Mouse (Mus musculus) midbrain, embryonic 16.5 days (tissue): ENCODE data around the gene Ackr1. TPM values are rescaled to one million over a fixed set of nuclear protein-coding genes. Genes with fewer than 3 reads are reported as not detected.

ENCODE experiments used
- ATAC-seq: fragments of 200-750 bp; cut with Nextera tagmentation; 2 replicates; pipeline ENCODE4 v1.8.0; 2017; ENCODE audit warnings: moderate TSS enrichment
- H3K27ac ChIP-seq: fragments of 300-500 bp; sonication (generic); 2 replicates; pipeline ENCODE4 v1.5.1; 2014; ENCODE audit warnings: mild to moderate bottlenecking, low read length, mixed read lengths
- H3K27me3 ChIP-seq: fragments of 300-500 bp; sonication (generic); 2 replicates; pipeline ENCODE4 v1.6.1; 2014; ENCODE audit warnings: low read depth, low read length, mixed read lengths; ENCODE audit not compliant: control insufficient read depth, insufficient read depth
- H3K36me3 ChIP-seq: fragments of 300-500 bp; sonication (generic); 2 replicates; pipeline ENCODE4 v1.6.1; 2014; ENCODE audit warnings: mild to moderate bottlenecking, low read length, moderate library complexity, mixed read lengths; ENCODE audit not compliant: control insufficient read depth, insufficient read depth
- H3K4me1 ChIP-seq: fragments of 300-500 bp; sonication (generic); 2 replicates; pipeline ENCODE4 v1.6.1; 2014; ENCODE audit warnings: mild to moderate bottlenecking, low read length, mixed read lengths; ENCODE audit not compliant: control insufficient read depth, insufficient read depth
- H3K4me2 ChIP-seq: fragments of 300-500 bp; sonication (generic); 2 replicates; pipeline ENCODE4 v1.6.1; 2014; ENCODE audit warnings: mild to moderate bottlenecking, low read length, mixed read lengths
- H3K4me3 ChIP-seq: fragments of 300-500 bp; sonication (generic); 2 replicates; pipeline ENCODE4 v1.5.1; 2014; ENCODE audit warnings: low read depth, mild to moderate bottlenecking, low read length, moderate library complexity, mixed read lengths
- H3K9ac ChIP-seq: fragments of 300-500 bp; sonication (generic); 2 replicates; pipeline ENCODE4 v1.6.1; 2014; ENCODE audit warnings: low read depth, low read length, mixed read lengths
- H3K9me3 ChIP-seq: fragments of 300-500 bp; sonication (generic); replicated peaks from 2 replicates; pipeline ENCODE4 v1.6.1; 2014; ENCODE audit warnings: mild to moderate bottlenecking, low read length, mixed read lengths; ENCODE audit not compliant: control insufficient read depth, poor library complexity, severe bottlenecking
- WGBS: fragments of 180-500 bp; shearing (Covaris S2); extraction: QIAGEN DNeasy Blood & Tissue Kit; methylation state at CpG from one replicate; pipeline ENCODE4 v1.1.7; 2014; 5-methylcytosine and 5-hydroxymethylcytosine counted together
- polyA plus RNA-seq: library from polyadenylated mRNA; unstranded; fragments of >200 nt; fragmentation: Nextera tagmentation; extraction: Ambion mirVana; gene quantifications from 2 replicates; pipeline ENCODE4 v1.2.1, GENCODE M21; 2015

The Ackr1 gene
- polyA plus RNA-seq, 1 experiment from 2014 or later = 19.9 TPM

DNA sequence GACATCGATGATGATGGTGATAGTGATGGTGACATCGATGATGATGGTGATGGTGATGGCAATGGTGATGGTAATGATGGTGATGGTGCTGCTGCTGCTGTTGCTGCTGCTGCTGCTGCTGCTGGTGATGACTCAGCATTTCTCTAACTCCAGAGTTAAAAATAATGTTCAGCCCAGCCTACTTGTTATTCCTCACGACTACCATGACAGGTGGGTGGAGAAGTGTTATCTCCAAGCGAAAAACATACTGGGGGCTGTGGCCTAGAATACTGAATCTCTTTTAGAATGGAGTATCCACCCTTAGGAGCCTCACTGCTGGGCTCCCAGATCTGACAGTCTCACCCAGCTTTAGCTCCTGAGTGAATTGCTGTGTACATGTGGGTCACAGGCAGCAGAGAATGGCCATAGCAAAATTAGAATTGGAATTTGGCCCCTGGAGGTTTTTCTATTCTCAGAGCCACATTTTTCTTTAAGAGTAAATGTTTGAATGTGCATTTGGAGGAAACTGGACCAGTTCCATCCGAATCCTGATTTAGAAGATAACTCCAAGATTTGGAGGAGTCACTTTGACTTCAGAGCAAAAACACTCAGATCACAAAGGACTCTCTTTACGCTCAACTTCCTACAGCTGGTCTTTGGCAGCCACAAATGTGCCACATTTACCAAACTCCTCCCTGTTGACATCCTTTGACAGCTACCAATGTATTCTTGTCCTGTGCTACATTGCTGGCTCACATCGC lies 21.7 kb upstream of the Ackr1 start:
- 79% methylated on average over 7 of the region's 7 CpGs for WGBS
- no peak overlapping the region for H3K9ac ChIP-seq
- H3K27me3 ChIP-seq = no peaks in the 10 kb centered on the region
- ATAC-seq = no peak
- H3K27ac ChIP-seq = no peak overlapping the region
- H3K9me3 ChIP-seq = no peaks in the 10 kb centered on the region
- H3K36me3 ChIP-seq = no peaks in the 10 kb centered on the region
- no peak overlapping the region for H3K4me2 ChIP-seq
- peaks cover 21% of the 10 kb centered on the region for H3K4me1 ChIP-seq
- no peak overlapping the region for H3K4me3 ChIP-seq

DNA sequence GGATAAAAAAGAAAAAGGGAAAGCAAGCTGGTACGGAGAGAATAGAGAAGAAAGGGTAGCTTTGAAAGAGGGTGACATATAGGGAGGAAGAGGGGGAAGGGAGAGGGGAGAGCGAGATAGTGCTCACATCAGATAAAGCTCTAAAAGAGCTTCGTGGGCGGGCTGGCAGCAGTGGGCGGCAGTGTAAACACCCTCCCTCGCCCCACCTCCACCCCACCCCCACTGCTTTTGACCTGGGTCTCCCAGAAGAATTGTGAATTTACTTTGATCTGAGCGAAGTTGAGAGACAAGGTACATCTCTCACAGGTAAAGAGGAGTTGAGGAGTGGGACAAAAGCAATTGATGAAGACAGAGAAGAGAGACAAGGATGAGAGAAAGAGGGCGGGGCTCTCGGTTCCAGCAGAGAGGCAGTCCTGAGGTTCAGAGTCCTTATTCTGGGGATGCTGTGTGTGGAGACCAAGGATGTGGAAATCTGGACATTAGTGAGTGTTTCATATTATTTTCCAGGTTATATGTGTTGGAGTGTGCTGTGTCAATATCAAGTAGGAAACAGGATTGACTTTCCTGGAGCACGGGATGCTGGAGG lies 16.9 kb upstream of the Ackr1 start, which contains the start of gene Aim2:
Aim2 (plus strand) TSS at position 508 of the 586 bp plus-strand sequence.
- peak; percentile 47 for ATAC-seq
- 6% methylated on average over 10 of the region's 10 CpGs for WGBS
- Histone ChIP-seq H3K27ac (no peak within 1 kb of the TSS), H3K36me3 (peaks cover 8% of the 10 kb centered on the region), H3K27me3 (no peaks in the 10 kb centered on the region), H3K4me1 (peaks cover 12% of the 10 kb centered on the region), H3K9ac (no peak within 1 kb of the TSS), H3K9me3 (no peaks in the 10 kb centered on the region), H3K4me3 (peak within 1 kb of the TSS; percentile 13), H3K4me2 (peak within 1 kb of the TSS; percentile 42)

GRCm38 (mm10) chr1:173349946-173350345 lies 16.4 kb upstream of the Ackr1 start:
- H3K4me1 ChIP-seq = peaks cover 12% of the 10 kb centered on the region
- peak overlapping the region; percentile 13 for H3K4me3 ChIP-seq
- H3K9ac ChIP-seq = no peak overlapping the region
- peak; percentile 71 for ATAC-seq
- H3K27me3 ChIP-seq = no peaks in the 10 kb centered on the region
- WGBS = 0% methylated on average over 6 of the region's 6 CpGs
- peak overlapping the region; percentile 42 for H3K4me2 ChIP-seq
- no peak overlapping the region for H3K27ac ChIP-seq
- H3K9me3 ChIP-seq = no peaks in the 10 kb centered on the region
- H3K36me3 ChIP-seq = peaks cover 12% of the 10 kb centered on the region

- no peak for ATAC-seq
- Histone ChIP-seq H3K4me2 (no peak overlapping the region), H3K27me3 (no peaks in the 10 kb centered on the region), H3K4me1 (peaks cover 12% of the 10 kb centered on the region), H3K36me3 (peaks cover 13% of the 10 kb centered on the region), H3K4me3 (no peak overlapping the region), H3K9ac (no peak overlapping the region), H3K9me3 (no peaks in the 10 kb centered on the region), H3K27ac (no peak overlapping the region)
- 46% methylated on average over 5 of the region's 5 CpGs for WGBS
Observed at GRCm38 (mm10) chr1:173349192-173349591, 15.6 kb upstream of the Ackr1 start.

- H3K27me3 ChIP-seq = no peaks in the 10 kb centered on the region
- no peak overlapping the region for H3K4me3 ChIP-seq
- no peak overlapping the region for H3K4me2 ChIP-seq
- H3K4me1 ChIP-seq = peaks cover 12% of the 10 kb centered on the region
- H3K36me3 ChIP-seq = peaks cover 13% of the 10 kb centered on the region
- WGBS = 13% methylated on average over 1 of the region's 1 CpGs
- ATAC-seq = no peak
- no peaks in the 10 kb centered on the region for H3K9me3 ChIP-seq
- no peak overlapping the region for H3K9ac ChIP-seq
- H3K27ac ChIP-seq = no peak overlapping the region
Observed at GRCm38 (mm10) chr1:173348527-173348926, 15.0 kb upstream of the Ackr1 start.

DNA sequence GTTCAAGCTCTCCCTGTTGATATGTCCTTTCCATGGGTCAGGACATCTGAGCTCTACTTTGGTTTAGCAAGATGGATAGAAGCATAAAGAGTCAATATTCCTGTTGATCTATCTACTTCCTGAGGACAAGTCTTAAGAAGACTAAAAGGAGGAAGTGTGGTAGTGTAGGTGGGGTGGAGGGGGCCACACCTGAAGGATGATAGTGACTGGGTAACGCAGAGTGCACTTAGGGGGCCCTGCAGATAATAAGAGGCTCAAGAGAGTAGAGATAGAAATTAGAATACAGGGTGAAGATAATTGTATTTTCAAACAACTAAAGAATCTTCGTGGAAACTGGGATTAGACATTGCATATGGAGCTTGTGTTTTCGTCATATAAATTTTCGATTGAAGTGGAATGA lies 11.6 kb upstream of the Ackr1 start:
- H3K4me1 ChIP-seq = peaks cover 5% of the 10 kb centered on the region
- H3K36me3 ChIP-seq = peaks cover 22% of the 10 kb centered on the region
- H3K9me3 ChIP-seq = no peaks in the 10 kb centered on the region
- H3K9ac ChIP-seq = no peak overlapping the region
- H3K27ac ChIP-seq = no peak overlapping the region
- no peak overlapping the region for H3K4me3 ChIP-seq
- no peak for ATAC-seq
- H3K27me3 ChIP-seq = no peaks in the 10 kb centered on the region
- WGBS = 87% methylated on average over 4 of the region's 4 CpGs
- no peak overlapping the region for H3K4me2 ChIP-seq

DNA sequence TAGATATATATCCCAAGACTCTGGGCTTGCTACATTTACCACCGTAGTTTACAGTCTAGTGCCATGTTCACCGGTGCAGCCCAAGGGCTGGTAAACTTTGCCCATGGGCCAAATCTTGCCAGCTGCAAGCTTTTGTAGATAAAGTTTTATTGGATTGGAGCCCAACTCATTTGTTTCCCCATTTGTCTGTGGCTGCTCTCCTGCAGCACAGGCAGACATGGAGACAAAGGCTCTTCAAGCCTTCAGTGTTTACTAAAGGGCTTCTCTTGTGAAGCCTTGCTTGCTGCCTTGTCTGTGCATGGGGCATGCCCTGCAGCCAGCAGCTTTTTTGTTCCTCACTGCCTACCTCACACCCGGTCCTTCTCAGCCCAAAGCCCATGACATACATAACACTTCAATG lies 10.4 kb upstream of the Ackr1 start:
- H3K27ac ChIP-seq = no peak overlapping the region
- no peak for ATAC-seq
- 45% methylated on average over 3 of the region's 3 CpGs for WGBS

GRCm38 (mm10) chr1:173342425-173342824 lies 8.9 kb upstream of the Ackr1 start:
- WGBS = 60% methylated on average over 1 of the region's 1 CpGs
- no peaks in the 10 kb centered on the region for H3K27me3 ChIP-seq
- H3K36me3 ChIP-seq = peaks cover 29% of the 10 kb centered on the region
- H3K27ac ChIP-seq = no peak overlapping the region
- no peaks in the 10 kb centered on the region for H3K9me3 ChIP-seq
- H3K9ac ChIP-seq = no peak overlapping the region
- ATAC-seq = no peak
- H3K4me1 ChIP-seq = no peaks in the 10 kb centered on the region
- no peak overlapping the region for H3K4me3 ChIP-seq
- no peak overlapping the region for H3K4me2 ChIP-seq

More for the DNA sequence above, 10.4 kb upstream of the Ackr1 start:
- H3K27me3 ChIP-seq = no peaks in the 10 kb centered on the region
- H3K9me3 ChIP-seq = no peaks in the 10 kb centered on the region
- H3K4me3 ChIP-seq = no peak overlapping the region
- H3K4me1 ChIP-seq = no peaks in the 10 kb centered on the region
- H3K9ac ChIP-seq = no peak overlapping the region
- H3K4me2 ChIP-seq = no peak overlapping the region
- H3K36me3 ChIP-seq = peaks cover 25% of the 10 kb centered on the region

GRCm38 (mm10) chr1:173339543-173339942 lies 6.0 kb upstream of the Ackr1 start:
- Histone ChIP-seq H3K27me3 (no peaks in the 10 kb centered on the region), H3K4me2 (no peak overlapping the region), H3K27ac (no peak overlapping the region), H3K9ac (no peak overlapping the region), H3K9me3 (no peaks in the 10 kb centered on the region), H3K4me1 (no peaks in the 10 kb centered on the region), H3K4me3 (no peak overlapping the region), H3K36me3 (peaks cover 29% of the 10 kb centered on the region)
- ATAC-seq = peak; percentile 54; the same call in 1 of the 2 replicates
- 10% methylated on average over 2 of the region's 2 CpGs for WGBS
